Mouse (Mus musculus) midbrain, embryonic 15.5 days (tissue): Measurements from ENCODE around the gene Pld3. TPM values are rescaled to one million over a fixed set of nuclear protein-coding genes. Genes with fewer than 3 reads are reported as not detected.

Experiments used
- ATAC-seq: fragments of 200-750 bp; cut with Nextera tagmentation; replicated peaks from 2 replicates; pipeline ENCODE4 v1.8.0; 2017; ENCODE audit warnings: moderate TSS enrichment
- H3K27ac ChIP-seq: fragments of 300-500 bp; sonication (generic); 2 replicates; pipeline ENCODE4 v1.5.1; 2015; ENCODE audit warnings: mild to moderate bottlenecking, inconsistent platforms
- H3K27me3 ChIP-seq: fragments of 300-500 bp; sonication (generic); replicated peaks from 2 replicates; pipeline ENCODE4 v1.6.1; 2015; ENCODE audit warnings: inconsistent platforms
- H3K36me3 ChIP-seq: fragments of 300-500 bp; sonication (generic); replicated peaks from 2 replicates; pipeline ENCODE4 v1.6.1; 2015; ENCODE audit warnings: inconsistent platforms
- H3K4me1 ChIP-seq: fragments of 300-500 bp; sonication (generic); 2 replicates; pipeline ENCODE4 v1.6.1; 2015; ENCODE audit warnings: inconsistent platforms
- H3K4me2 ChIP-seq: fragments of 300-500 bp; sonication (generic); 2 replicates; pipeline ENCODE4 v1.6.1; 2015; ENCODE audit warnings: inconsistent platforms, mild to moderate bottlenecking, moderate library complexity
- H3K4me3 ChIP-seq: fragments of 300-500 bp; sonication (generic); 2 replicates; pipeline ENCODE4 v1.5.1; 2015; ENCODE audit warnings: mild to moderate bottlenecking, inconsistent platforms
- H3K9ac ChIP-seq: fragments of 300-500 bp; sonication (generic); 2 replicates; pipeline ENCODE4 v1.6.1; 2015; ENCODE audit warnings: mild to moderate bottlenecking, inconsistent platforms
- H3K9me3 ChIP-seq: fragments of 300-500 bp; sonication (generic); 2 replicates; pipeline ENCODE4 v1.6.1; 2016; ENCODE audit warnings: inconsistent platforms
- WGBS: fragments of 180-500 bp; shearing (Covaris S2); methylation state at CpG from one replicate; pipeline ENCODE4 v1.1.7; 2015; ENCODE audit warnings: mixed read lengths; 5-methylcytosine and 5-hydroxymethylcytosine counted together
- polyA plus RNA-seq: library from polyadenylated mRNA; unstranded; fragments of >200 nt; fragmentation: Nextera tagmentation; extraction: Ambion mirVana; gene quantifications from 2 replicates; pipeline ENCODE4 v1.2.1, GENCODE M21; 2015

Gene Pld3
- polyA plus RNA-seq, 1 experiment from 2014 or later: 157 TPM

GRCm38 (mm10) chr7:27489270-27489869 is 63.6 kb downstream of the Pld3 start:
- Histone ChIP-seq H3K36me3 (no peaks in the 10 kb centered on the region), H3K9me3 (no peaks in the 10 kb centered on the region), H3K4me3 (no peak overlapping the region), H3K9ac (no peak overlapping the region), H3K27me3 (peaks cover 8% of the 10 kb centered on the region; the same call in 1 of the 2 replicates), H3K4me1 (peaks cover 14% of the 10 kb centered on the region), H3K27ac (no peak overlapping the region), H3K4me2 (no peak overlapping the region)
- ATAC-seq: no peak
- 91% methylated on average over 25 of the region's 25 CpGs for WGBS

- WGBS: 6% methylated on average over 13 of the region's 13 CpGs
These were observed 65.2 kb downstream of the Pld3 start for GRCm38 (mm10) chr7:27487740-27488268.

GRCm38 (mm10) chr7:27486770-27487697 is 66.0 kb downstream of the Pld3 start, which contains the start of gene Sertad1:
Gene Sertad1 (plus strand): TSS chr7:27486910.
- under 1% methylated on average over 79 of the region's 80 CpGs for WGBS
- H3K27ac ChIP-seq: peak within 1 kb of the TSS; percentile 85
- no peaks in the 10 kb centered on the region for H3K9me3 ChIP-seq
- no peaks in the 10 kb centered on the region for H3K36me3 ChIP-seq
- peak within 1 kb of the TSS; percentile 64 for H3K9ac ChIP-seq
- H3K4me3 ChIP-seq: peak within 1 kb of the TSS; percentile 68
- H3K4me1 ChIP-seq: peaks cover 14% of the 10 kb centered on the region
- ATAC-seq: peak; percentile 98
- H3K27me3 ChIP-seq: peaks cover 8% of the 10 kb centered on the region; the same call in 1 of the 2 replicates
- H3K4me2 ChIP-seq: peak within 1 kb of the TSS; percentile 64

More at GRCm38 (mm10) chr7:27487740-27488268, 65.2 kb downstream of the Pld3 start:
- no peaks in the 10 kb centered on the region for H3K9me3 ChIP-seq
- H3K27me3 ChIP-seq: peaks cover 8% of the 10 kb centered on the region; the same call in 1 of the 2 replicates
- peak overlapping the region; percentile 64 for H3K4me2 ChIP-seq
- no peaks in the 10 kb centered on the region for H3K36me3 ChIP-seq
- no peak for ATAC-seq
- peak overlapping the region; percentile 64 for H3K9ac ChIP-seq
- peak overlapping the region; percentile 85 for H3K27ac ChIP-seq
- peak overlapping the region; percentile 68 for H3K4me3 ChIP-seq
- H3K4me1 ChIP-seq: peaks cover 14% of the 10 kb centered on the region

- peak; percentile 41 for ATAC-seq
- peaks cover 18% of the 10 kb centered on the region for H3K4me1 ChIP-seq
- H3K27ac ChIP-seq: peak overlapping the region; percentile 85; the same call in 1 of the 2 replicates
- 6% methylated on average over 13 of the region's 13 CpGs for WGBS
- no peak overlapping the region; the same call in 1 of the 2 replicates for H3K9ac ChIP-seq
- no peaks in the 10 kb centered on the region for H3K9me3 ChIP-seq
- H3K27me3 ChIP-seq: peaks cover 8% of the 10 kb centered on the region; the same call in 1 of the 2 replicates
- H3K4me2 ChIP-seq: peak overlapping the region; percentile 64
- peak overlapping the region; percentile 68 for H3K4me3 ChIP-seq
- H3K36me3 ChIP-seq: no peaks in the 10 kb centered on the region
These were observed 66.8 kb downstream of the Pld3 start for GRCm38 (mm10) chr7:27486102-27486769.

GRCm38 (mm10) chr7:27483860-27484259 is 69.2 kb downstream of the Pld3 start:
- H3K4me1 ChIP-seq: peaks cover 15% of the 10 kb centered on the region
- H3K9ac ChIP-seq: no peak overlapping the region
- H3K27ac ChIP-seq: no peak overlapping the region
- no peak overlapping the region for H3K4me2 ChIP-seq
- no peak for ATAC-seq
- 89% methylated on average over 4 of the region's 4 CpGs for WGBS
- no peaks in the 10 kb centered on the region for H3K36me3 ChIP-seq
- H3K4me3 ChIP-seq: no peak overlapping the region
- no peaks in the 10 kb centered on the region for H3K9me3 ChIP-seq
- no peaks in the 10 kb centered on the region for H3K27me3 ChIP-seq

Other genes starting within 250 kb of the Pld3 start
- 13.4 and 15.7 TPM in 2 replicates for gene Ltbp4, start 215.5 kb downstream of the Pld3 start, polyA plus RNA-seq
- 63.9 and 64.7 TPM in 2 replicates for gene Shkbp1, start 197.2 kb downstream of the Pld3 start, polyA plus RNA-seq
- gene Gm20479, start 195.8 kb downstream of the Pld3 start, polyA plus RNA-seq: not detected in 2 replicates
- gene Sptbn4, start 105.5 kb downstream of the Pld3 start, polyA plus RNA-seq: 4.0 and 4.4 TPM in 2 replicates
- gene Blvrb, start 105.2 kb downstream of the Pld3 start, polyA plus RNA-seq: 17.9 and 19.5 TPM in 2 replicates
- gene Sertad3, start 79.5 kb downstream of the Pld3 start, polyA plus RNA-seq: 7.9 and 9.9 TPM in 2 replicates
- 8.3 and 9.2 TPM in 2 replicates for gene Sertad1, start 66.3 kb downstream of the Pld3 start, polyA plus RNA-seq
- gene Prx, start 53.9 kb downstream of the Pld3 start, polyA plus RNA-seq: 1.4 and 1.6 TPM in 2 replicates
- gene Hipk4, start 30.0 kb downstream of the Pld3 start, polyA plus RNA-seq: 0.83 and 0.99 TPM in 2 replicates
- 38.7 and 40.5 TPM in 2 replicates for gene 2310022A10Rik, start within 50 bp of the Pld3 start, polyA plus RNA-seq
- gene Akt2, start 38.3 kb upstream of the Pld3 start, polyA plus RNA-seq: 60.8 and 66.1 TPM in 2 replicates
- gene Ttc9b, start 100.7 kb upstream of the Pld3 start, polyA plus RNA-seq: 71.9 and 74.4 TPM in 2 replicates
- gene Map3k10, start 121.4 kb upstream of the Pld3 start, polyA plus RNA-seq: 17.2 and 19.9 TPM in 2 replicates
- 17.0 and 18.3 TPM in 2 replicates for gene Zfp607b, start 136.1 kb upstream of the Pld3 start, polyA plus RNA-seq
- gene Zfp60, start 178.2 kb upstream of the Pld3 start, polyA plus RNA-seq: 125 and 128 TPM in 2 replicates